Mouse (Mus musculus): ENCODE measurements at regions not wholly inside any gene's neighbourhood (a gene's known extent, or its start where the extent isn't known, plus 50 kb on each side); places are given as distances from the start of the nearest gene placed in this dataset. TPM values are rescaled to one million over a fixed set of nuclear protein-coding genes. Genes with fewer than 3 reads are reported as not detected.

GRCm38 (mm10) chr10:12298887-12299286 lies 570.3 kb downstream of the Utrn start:
- TF ChIP-seq CTCF (IDR thresholded peaks at IDR 0.05; ENCODE audit: low read depth) (no peak), EP300 (IDR thresholded peaks at IDR 0.05; ENCODE audit: low read depth) (no peak)
- H3K4me3 ChIP-seq (ENCODE audit: insufficient read depth in 1 of 2, low read depth in 2 of 2, low read length in 2 of 2): no peak overlapping the region
- 33% methylated on average over 2 of the region's 2 CpGs for WGBS (ENCODE audit: insufficient replicate concordance)
- H3K36me3 ChIP-seq (replicated peaks; ENCODE audit: control insufficient read depth, insufficient read depth, low read depth): no peaks in the 10 kb centered on the region
- ATAC-seq (ENCODE audit: insufficient read depth) (no peak), DNase-seq (ENCODE audit: low read depth in 3 of 3, low spot score in 3 of 3) (no peak)
- no peaks in the 10 kb centered on the region for H3K27me3 ChIP-seq (ENCODE audit: control insufficient read depth, insufficient read depth, low read length)
- H3K4me2 ChIP-seq (ENCODE audit: low read depth): no peak overlapping the region
- no peak overlapping the region for H3K27ac ChIP-seq
- H3K4me1 ChIP-seq (replicated peaks; ENCODE audit: control insufficient read depth in 2 of 2, insufficient read depth in 2 of 2, low read length in 1 of 2): no peaks in the 10 kb centered on the region
- H3K9ac ChIP-seq (replicated peaks): no peak overlapping the region
- H3K9me3 ChIP-seq (ENCODE audit: control insufficient read depth, low read length): no peaks in the 10 kb centered on the region

DNA sequence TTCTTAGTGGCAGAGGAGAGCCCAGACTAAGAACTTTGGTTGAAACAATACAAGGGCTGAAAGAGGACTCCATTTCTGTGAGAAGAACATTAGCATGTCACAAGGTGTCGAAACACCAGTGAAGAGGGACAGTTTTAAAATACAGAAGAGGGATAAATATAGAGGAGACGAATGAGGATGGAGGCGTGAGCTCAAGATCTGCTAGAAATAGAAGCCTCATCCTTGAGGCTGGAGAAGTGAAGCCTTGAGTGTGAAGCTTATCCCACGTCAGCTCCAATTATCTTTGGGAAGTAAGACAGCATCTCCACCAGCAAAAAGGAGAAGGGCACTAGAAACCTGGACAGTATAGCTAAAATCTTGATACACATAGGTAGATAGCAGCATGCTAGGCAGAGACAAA lies 566.8 kb downstream of the Utrn start:
- 51% methylated on average over 4 of the region's 4 CpGs for WGBS (ENCODE audit: insufficient replicate concordance)
- Histone ChIP-seq H3K27me3 (ENCODE audit: control insufficient read depth, insufficient read depth, low read length) (no peaks in the 10 kb centered on the region), H3K9me3 (ENCODE audit: control insufficient read depth, low read length) (no peaks in the 10 kb centered on the region), H3K36me3 (replicated peaks; ENCODE audit: control insufficient read depth, insufficient read depth, low read depth) (no peaks in the 10 kb centered on the region), H3K4me2 (ENCODE audit: low read depth) (no peak overlapping the region), H3K4me3 (ENCODE audit: insufficient read depth in 1 of 2, low read depth in 2 of 2, low read length in 2 of 2) (no peak overlapping the region), H3K9ac (replicated peaks) (no peak overlapping the region), H3K27ac (no peak overlapping the region), H3K4me1 (replicated peaks; ENCODE audit: control insufficient read depth in 2 of 2, insufficient read depth in 2 of 2, low read length in 1 of 2) (no peaks in the 10 kb centered on the region)
- no peak for TF ChIP-seq EP300 (IDR thresholded peaks at IDR 0.05; ENCODE audit: low read depth)
- no peak for TF ChIP-seq CTCF (IDR thresholded peaks at IDR 0.05; ENCODE audit: low read depth)
- no peak for DNase-seq (ENCODE audit: low read depth in 3 of 3, low spot score in 3 of 3)
- ATAC-seq (ENCODE audit: insufficient read depth): no peak

- H3K4me3 ChIP-seq (ENCODE audit: insufficient read depth in 1 of 2, low read depth in 2 of 2, low read length in 2 of 2): no peak overlapping the region
- DNase-seq (ENCODE audit: low read depth in 3 of 3, low spot score in 3 of 3): no peak
- H3K4me1 ChIP-seq (replicated peaks; ENCODE audit: control insufficient read depth in 2 of 2, insufficient read depth in 2 of 2, low read length in 1 of 2): no peaks in the 10 kb centered on the region
- no peak overlapping the region for H3K27ac ChIP-seq
- TF ChIP-seq CTCF (IDR thresholded peaks at IDR 0.05; ENCODE audit: low read depth) (no peak), EP300 (IDR thresholded peaks at IDR 0.05; ENCODE audit: low read depth) (no peak)
- 47% methylated on average over 2 of the region's 2 CpGs for WGBS (ENCODE audit: insufficient replicate concordance)
- no peak overlapping the region for H3K9ac ChIP-seq (replicated peaks)
- H3K4me2 ChIP-seq (ENCODE audit: low read depth): no peak overlapping the region
- no peaks in the 10 kb centered on the region for H3K36me3 ChIP-seq (replicated peaks; ENCODE audit: control insufficient read depth, insufficient read depth, low read depth)
- no peaks in the 10 kb centered on the region for H3K9me3 ChIP-seq (ENCODE audit: control insufficient read depth, low read length)
- H3K27me3 ChIP-seq (ENCODE audit: control insufficient read depth, insufficient read depth, low read length): no peaks in the 10 kb centered on the region
- no peak for ATAC-seq (ENCODE audit: insufficient read depth)
Measured at GRCm38 (mm10) chr10:12320311-12320710, 548.9 kb downstream of the Utrn start.

Small RNAs in the stretch of these regions (microRNA-seq; reads per million reads assigned to microRNA genes)
- gene Gm22194: not detected
